Mouse (Mus musculus) gastrocnemius, postnatal 10 days (tissue): Measurements from ENCODE around the gene Rexo4. TPM values are rescaled to one million over a fixed set of nuclear protein-coding genes. Genes with fewer than 3 reads are reported as not detected.
A peak's percentile ranks its signal among the peaks of the same experiment; 100 is the strongest.

Source experiments
- DNase-seq: peaks from one replicate; pipeline ENCODE4 v3.0.0; 2021; ENCODE audit warnings: mixed read lengths
- long read RNA-seq, 2 experiments: library from polyadenylated mRNA; stranded (forward); transcript quantifications; one replicate each; pipeline ENCODE4 v2.0.0; 2021
- total RNA-seq, 2 experiments: library from RNA; stranded (reverse); gene quantifications; 2 replicates each; pipeline ENCODE4 v1.2.3; 2021

The Rexo4 gene
- 10 to 100 TPM; 14.4 to 22.5 TPM for total RNA-seq
- long read RNA-seq, experiment 1, transcript Rexo4-201 (8 exons, 2,281 nt): major isoform, 25 of 33 reads
- long read RNA-seq, experiment 1, partial matches to known transcripts: 2 of 33 reads
- long read RNA-seq, experiment 1, other reads (novel, unspliced or antisense): 5 of 33 reads
- long read RNA-seq, experiment 2, transcript Rexo4-201 (8 exons, 2,281 nt): major isoform, 11 of 13 reads
- long read RNA-seq, experiment 2, partial matches to known transcripts: 1 of 13 reads
- long read RNA-seq, experiment 2, other reads (novel, unspliced or antisense): 1 of 13 reads

- peak; percentile 96 for DNase-seq
These were observed at the start of gene Rexo4 for GRCm38 (mm10) chr2:26963923-26964723. Rexo4 (minus strand) TSS chr2:26964386.

GRCm38 (mm10) chr2:27009714-27010244, 45.6 kb upstream of the Rexo4 start, which contains the start of gene Cacfd1:
Cacfd1 (plus strand) TSS chr2:27009926.
- DNase-seq: peak; percentile 84

DNA sequence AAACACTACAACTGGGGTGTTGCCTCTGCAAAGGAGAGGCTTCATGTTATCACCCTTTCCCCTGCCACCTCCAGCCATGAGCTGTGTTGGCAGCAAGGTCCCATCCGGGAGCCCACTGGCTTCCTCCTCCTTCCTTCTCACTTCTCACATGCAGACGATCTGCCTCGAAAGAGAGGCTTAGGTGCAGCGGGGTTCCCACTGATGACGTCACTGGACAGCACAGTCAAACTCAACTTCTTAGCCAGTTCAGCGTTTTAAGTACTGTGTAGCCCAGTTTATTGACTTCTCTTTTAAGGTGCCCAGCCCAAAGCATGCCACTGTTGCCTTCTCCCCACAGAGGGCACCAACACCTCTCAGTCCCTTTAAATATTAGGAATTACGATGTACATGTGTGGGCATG, 43.5 kb upstream of the Rexo4 start:
- no peak for DNase-seq

DNA sequence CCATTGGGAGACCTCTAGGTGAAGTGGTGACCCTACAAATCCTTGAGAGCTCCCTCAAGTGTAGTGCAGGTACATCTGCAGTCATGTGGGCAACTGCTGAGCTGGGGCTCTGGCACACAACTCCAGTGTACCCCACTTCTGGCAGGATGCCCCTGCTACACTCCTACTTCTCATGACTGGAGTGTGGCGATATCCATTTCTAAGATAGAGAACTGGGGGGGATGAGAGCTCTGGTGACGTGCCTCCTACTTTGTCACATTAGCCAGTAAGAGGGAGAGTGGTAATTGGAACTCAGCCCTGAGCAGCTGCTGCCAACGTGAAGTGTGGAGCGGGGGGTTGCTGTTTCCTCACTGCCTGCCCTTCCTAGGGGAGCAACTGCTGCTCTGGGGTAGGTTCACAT, 42.1 kb upstream of the Rexo4 start:
- no peak for DNase-seq

DNA sequence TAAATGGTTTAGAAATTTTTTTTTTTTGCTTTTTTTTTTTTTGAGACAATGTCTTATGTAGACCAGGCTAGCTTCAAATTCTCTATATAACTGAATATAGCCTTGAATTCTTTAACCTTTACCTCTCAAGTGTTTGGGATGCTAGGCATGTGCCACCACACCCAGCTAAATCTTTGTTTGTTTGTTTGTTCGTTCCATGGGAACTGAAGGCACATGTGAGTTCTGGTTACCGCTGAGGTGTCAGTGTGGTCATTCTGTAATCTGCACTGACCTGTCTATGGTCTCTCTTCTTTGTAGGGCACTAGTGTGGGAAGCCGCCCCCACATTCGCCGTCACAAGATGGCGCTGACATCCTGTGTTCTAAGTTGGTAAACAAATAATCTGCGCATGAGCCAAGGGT, 33.8 kb upstream of the Rexo4 start:
- DNase-seq: no peak

DNA sequence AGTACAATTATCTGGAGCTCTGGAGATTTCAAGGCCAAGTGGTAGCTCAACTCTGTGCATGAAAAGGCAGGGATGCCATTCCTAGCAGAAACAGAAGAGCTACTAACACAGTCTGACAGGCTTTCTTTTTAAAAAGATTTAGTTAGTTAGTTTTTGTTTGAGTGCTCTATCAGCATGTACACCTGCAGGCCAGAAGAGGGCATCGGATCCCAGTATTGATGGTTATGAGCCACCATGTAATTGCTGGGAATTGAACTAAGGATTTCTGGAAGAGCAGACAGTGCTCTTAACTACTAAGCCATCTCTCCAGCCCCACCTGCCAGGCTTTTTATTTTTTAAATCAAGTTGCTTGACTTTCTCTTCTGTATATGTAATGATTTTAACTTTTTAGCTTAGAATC, 33.3 kb upstream of the Rexo4 start:
- no peak for DNase-seq

DNA sequence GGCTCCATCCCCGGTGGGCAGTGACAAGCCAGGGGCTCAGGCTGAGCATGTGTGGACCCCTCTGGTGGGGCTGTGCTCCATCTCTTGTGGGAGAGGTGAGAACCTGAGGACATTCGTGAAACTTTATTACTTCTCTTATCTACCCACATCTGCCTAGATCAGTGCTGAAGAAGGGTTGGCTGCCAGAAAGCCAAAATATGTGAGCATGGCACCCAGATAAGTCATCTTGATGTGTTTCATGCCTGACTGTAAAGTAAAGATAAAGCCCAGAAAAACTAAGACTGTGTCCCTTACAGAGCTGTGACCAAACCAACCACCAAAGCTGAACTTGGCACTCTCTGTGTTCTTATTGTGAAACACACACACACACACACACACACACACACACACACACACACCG, 29.8 kb upstream of the Rexo4 start:
- no peak for DNase-seq

GRCm38 (mm10) chr2:26984640-26985039, 20.5 kb upstream of the Rexo4 start:
- DNase-seq: no peak

DNA sequence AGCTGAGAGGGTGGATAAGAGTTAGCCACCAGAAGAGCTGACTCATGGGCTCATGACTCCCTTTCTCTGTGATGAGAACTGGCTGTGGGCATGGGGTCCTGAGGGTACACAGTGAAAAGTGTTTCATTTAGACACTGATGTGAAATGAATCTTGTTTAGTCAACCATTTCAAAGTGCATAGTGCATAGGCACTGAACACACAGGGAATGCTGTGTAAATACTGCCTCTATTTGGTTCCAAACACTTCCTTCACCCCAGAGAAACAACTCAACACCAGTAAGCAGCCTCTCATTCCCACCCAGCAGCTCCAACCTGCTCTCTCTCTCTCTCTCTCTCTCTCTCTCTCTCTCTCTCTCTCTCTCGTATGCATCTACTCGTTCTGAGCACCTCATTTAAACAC, 20.0 kb upstream of the Rexo4 start:
- no peak for DNase-seq

GRCm38 (mm10) chr2:26980361-26980760, 16.2 kb upstream of the Rexo4 start:
- no peak for DNase-seq

GRCm38 (mm10) chr2:26973960-26974359, 9.8 kb upstream of the Rexo4 start:
- DNase-seq: no peak

- DNase-seq: no peak
These were observed 8.9 kb upstream of the Rexo4 start, which contains the start of gene Adamts13 for GRCm38 (mm10) chr2:26973116-26973515. Adamts13 (plus strand) TSS chr2:26973416.

- no peak for DNase-seq
These were observed 3.1 kb upstream of the Rexo4 start for GRCm38 (mm10) chr2:26967262-26967661.

DNA sequence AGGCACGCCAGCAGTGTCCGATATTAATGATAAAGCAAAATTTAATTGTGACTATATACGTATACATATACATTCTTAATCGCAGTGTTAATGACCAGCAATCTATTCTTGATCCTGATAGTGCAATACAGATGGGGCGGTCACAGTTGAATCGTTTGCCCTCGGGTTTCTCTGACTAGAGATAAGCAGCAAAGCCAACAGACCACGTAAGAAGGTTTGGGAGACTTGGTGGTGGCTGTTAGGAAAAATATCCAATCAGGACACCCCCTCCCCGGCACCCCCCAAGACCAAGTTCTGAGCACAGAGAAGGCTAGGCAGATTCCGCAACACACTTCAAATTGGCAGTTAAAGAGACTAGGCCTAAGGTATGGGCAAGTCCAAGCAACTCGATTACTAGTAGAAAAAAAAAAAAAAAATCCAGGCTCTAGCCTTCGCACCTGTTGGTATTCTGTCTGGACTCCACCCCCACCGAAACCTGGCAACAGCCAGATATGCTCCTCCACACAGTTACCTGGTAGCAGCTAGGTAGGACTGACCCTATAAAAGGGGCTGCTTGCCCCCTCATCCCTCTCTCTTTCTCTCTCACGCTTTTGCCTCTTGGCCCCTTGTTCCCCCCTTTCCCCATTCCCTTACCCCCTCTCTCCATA, 661 bp upstream of the Rexo4 start:
- no peak for DNase-seq

DNA sequence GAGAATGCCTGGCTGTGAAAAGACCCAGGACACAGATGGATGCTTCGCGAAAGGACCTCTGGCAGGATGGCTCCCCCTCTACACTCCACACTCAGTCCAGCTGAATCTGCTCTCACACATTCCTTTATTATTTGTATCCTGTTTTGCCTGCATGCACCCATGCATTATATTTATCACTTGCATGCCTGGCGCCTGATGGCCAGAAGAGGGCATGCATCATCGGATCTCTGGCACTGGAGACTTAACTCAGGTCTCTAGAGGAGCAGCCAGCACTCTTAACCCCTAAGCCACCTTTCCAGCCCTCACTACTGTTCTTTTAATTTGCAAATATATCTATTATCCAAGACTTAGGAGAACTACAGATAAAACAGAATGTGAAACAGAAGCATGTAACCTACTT, 3.4 kb downstream of the Rexo4 start:
- DNase-seq: no peak

DNA sequence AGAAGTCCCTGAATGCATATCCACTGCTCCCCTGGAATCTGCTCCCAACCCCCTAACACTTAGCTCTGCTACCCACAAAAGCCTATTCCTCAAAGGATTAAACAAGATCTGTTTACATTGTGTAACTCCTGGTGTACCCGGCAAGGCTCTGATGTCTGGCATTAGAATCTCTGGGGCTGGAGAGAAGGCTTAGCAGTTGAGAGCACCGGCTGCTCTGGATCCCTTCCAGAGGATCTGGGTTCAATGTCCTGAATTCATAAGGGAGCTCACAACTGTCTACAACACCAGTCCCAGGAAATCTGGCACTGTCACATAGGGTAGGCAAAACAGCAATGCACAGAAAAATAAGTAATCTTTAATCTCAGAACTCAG, 6.7 kb downstream of the Rexo4 start:
- DNase-seq: no peak

DNA sequence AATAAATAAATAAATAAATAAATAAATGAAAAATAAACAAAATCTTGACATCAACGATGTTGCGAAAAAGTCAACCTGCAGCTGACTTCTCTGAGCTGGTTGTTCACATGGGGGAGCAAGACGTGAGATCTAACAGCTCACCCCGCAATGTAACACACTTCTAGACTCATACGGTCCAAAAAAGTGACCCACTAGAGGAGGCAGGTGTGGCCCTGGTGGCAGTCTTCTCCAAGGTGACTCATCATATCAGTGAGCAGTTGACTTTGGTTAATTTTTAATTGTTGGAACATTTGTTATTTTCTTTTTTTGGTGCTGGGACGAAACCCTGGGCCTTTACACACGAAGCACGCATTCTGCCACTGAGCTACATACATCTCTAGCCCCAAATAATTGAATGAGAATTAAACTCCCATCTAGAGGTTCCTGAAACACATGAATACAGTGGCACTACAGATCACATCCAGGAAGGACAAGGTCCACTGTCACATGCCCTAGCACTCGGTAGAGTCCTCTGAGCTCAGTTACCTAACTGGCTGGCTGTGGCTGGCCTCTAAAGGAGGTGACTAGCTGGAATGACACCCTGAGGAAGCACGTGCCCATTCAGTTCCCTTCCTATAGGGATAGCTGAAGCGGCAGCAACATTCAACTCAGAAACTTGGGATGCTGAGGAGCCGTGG, 7.2 kb downstream of the Rexo4 start:
- no peak for DNase-seq

GRCm38 (mm10) chr2:26954735-26955395, 9.3 kb downstream of the Rexo4 start:
- DNase-seq: no peak

DNA sequence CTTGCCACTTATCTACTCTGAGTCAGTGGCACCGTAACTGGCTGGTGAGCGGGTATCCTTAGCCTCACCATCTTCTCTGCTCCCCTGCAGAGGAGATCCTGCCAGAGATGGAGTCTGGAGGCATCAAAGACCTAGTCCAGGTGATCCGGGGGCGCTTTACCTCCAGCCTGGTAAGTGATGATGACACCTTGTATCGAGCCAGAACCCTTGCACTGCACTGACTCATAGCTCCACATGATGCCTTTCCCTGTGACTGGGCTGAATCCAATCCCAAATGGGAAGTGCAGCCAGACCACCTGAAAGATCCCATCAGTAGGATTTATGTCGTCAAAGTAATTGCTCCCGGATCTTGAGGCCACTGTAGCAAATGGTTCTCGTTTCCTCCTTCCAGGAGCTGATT, 11.3 kb downstream of the Rexo4 start:
- no peak for DNase-seq

DNA sequence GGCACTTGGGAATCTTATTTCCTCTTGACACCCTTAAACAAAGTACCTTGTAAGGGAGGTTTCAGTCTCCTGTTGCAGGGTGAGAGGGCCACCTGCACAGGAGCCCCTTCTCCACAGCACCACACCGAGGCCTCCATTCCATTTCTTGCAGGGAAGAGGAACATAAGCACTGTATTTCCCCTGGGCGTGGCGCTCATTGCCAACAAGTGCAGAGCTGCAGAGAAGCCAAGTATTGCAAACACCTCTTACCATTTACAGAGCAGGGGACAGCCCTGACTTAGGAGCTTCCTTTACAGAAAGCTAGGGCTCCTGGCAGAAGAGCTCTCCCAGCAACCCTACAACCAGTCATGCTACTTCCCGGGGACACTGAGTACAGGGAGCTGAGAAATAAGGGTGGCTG, 12.0 kb downstream of the Rexo4 start:
- no peak for DNase-seq

- no peak for DNase-seq
These were observed 12.8 kb downstream of the Rexo4 start for GRCm38 (mm10) chr2:26951346-26951905.
